Mouse (Mus musculus) right cerebral cortex, postnatal 14 days (tissue): ENCODE measurements around the gene Zrsr2.
A peak's percentile ranks its signal among the peaks of the same experiment; 100 is the strongest.

Source experiments
- DNase-seq: peaks from one replicate; pipeline ENCODE4 v3.0.0; 2022

Zrsr2 gene

GRCm38 (mm10) chrX:163958467-163958875 is at the start of gene Zrsr2:
Gene Zrsr2, minus strand, starts transcription at chrX:163958661.
- DNase-seq = peak; percentile 72

- no peak for DNase-seq
Observed at GRCm38 (mm10) chrX:164004809-164005208, 46.3 kb upstream of the Zrsr2 start.

DNA sequence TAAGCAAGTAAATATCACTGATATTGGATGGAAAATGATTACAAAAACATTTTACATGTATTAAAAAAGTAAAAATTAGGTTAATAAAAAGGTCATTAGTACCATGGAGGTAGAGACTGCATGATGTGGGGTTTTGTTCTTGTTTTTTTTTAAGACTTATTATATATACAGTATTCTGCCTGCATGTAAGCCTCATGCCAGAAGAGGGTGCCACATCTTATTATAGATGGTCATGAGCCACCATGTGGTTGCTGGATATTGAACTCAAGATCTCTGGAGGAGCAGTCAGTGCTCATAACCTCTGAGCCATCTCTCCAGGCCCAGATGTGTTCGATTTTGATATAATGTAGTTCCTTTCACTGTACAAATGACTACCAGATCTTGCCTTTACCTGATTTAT is 41.4 kb upstream of the Zrsr2 start:
- DNase-seq = no peak

DNA sequence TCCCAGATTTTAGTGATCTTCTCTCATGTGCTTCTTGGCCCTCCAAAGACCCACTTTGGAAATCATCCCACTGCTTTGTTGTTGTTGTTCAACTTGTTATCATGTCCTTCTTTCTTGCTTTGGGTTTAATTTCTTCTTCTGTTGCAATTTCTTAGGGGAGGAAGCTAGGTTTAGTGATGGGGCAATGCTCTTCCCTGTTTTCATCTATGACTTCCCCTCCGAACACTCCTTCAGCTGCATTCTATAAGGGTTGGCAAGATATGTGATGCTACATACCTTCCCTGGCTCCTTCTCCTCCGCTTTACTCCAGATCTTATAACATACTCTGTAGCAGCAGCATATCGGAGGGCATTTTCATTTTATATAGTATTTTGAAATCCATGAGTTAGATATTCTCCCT is 38.3 kb upstream of the Zrsr2 start:
- DNase-seq = no peak

DNA sequence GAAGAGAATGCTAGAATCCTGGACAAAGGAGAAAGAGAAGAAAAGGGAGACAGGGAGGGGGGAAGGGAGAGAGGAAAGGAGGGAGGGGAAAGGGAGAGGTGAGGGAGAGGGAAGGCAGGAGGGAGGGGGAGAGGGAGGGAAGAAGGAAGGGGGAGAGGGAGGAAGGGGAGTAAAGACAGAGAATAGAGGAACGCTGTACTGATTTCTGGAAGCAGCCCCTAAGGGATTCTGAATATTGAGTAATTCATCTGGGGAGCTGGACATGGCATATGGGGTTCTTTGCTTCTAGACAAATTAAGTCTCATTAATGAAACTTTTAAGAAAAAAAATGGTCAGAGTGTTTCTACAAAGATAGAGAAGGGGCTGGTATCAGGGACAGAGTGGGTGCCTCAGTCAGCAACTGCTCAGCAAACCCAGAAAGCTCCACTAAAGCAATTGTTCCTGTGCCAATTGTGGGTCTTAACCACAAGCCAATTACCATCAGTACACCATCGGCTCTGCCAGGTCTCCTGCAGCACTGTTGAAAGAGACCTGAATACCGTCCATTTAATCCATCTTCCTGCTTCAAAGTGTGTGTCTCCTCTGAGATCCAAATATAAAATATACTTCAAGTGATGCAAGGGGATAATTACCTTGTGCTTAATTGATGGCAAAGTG is 29.4 kb upstream of the Zrsr2 start:
- DNase-seq = no peak

DNA sequence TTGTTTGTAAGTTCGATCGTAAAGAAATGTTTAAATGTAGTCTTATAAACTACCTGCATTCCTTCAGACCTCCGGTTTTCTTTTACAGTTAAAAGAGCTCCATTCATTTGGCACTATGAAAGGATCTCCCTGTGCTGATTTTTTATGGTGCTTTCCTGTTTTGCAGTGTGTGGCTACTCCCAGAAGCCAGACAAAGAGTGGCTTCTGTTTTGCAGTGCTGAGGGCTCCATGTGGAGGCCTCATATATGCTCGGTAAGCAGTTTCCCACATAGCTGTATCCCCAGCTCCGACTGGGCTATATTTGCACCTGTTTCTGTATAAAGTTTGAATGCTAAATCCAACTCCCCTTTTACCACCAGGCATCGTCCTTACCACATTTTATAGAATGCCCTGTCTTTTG is 23.7 kb upstream of the Zrsr2 start:
- DNase-seq = no peak

GRCm38 (mm10) chrX:163981500-163981899 is 23.0 kb upstream of the Zrsr2 start:
- no peak for DNase-seq

- no peak for DNase-seq
Observed at GRCm38 (mm10) chrX:163981092-163981491, 22.6 kb upstream of the Zrsr2 start.

GRCm38 (mm10) chrX:163957803-163958466 is 526 bp downstream of the Zrsr2 start:
- DNase-seq = peak; percentile 46

GRCm38 (mm10) chrX:163957381-163957780 is 1.1 kb downstream of the Zrsr2 start:
- no peak for DNase-seq

DNA sequence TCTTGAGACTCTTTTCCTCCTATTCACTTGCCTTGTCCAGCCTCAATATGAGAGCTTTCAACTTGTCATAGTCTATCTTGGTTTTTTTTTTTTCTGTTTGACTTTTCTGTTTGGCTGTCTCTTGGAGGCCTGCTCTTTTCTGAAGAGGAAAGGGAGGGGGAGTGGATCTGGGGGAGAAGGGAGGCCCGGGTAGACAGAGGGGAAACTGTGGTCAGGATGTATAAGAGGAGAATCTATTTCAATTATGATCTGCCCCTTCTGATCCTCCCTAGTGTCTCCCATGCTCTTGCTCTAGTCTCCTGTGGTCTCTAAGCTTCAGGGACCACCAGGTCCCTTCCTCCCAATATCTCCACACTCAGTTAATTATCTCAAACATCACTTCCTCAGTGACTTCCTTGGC is 6.8 kb downstream of the Zrsr2 start:
- DNase-seq = no peak

DNA sequence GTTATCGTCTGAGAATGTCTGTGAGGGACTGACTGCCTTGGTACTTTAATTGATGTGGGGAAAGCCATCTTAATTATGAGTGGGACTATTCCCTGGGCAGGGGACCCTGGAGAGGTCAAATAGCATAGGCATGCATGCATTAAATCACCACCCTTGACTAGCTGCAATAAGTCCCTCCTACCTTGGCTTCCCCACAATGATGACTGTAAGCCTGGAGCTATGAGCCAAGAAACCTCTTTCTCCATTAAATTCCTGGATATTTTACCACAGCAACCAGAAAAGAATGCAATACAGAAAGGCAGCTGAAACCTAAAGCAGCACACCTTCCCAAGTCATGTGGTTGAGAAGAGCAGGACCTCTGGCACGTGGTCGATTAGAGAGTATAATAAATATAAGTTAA is 14.1 kb downstream of the Zrsr2 start:
- DNase-seq = no peak

GRCm38 (mm10) chrX:163938587-163938986 is 19.9 kb downstream of the Zrsr2 start:
- DNase-seq = peak; percentile 14

GRCm38 (mm10) chrX:163934731-163935130 is 23.7 kb downstream of the Zrsr2 start:
- DNase-seq = no peak

DNA sequence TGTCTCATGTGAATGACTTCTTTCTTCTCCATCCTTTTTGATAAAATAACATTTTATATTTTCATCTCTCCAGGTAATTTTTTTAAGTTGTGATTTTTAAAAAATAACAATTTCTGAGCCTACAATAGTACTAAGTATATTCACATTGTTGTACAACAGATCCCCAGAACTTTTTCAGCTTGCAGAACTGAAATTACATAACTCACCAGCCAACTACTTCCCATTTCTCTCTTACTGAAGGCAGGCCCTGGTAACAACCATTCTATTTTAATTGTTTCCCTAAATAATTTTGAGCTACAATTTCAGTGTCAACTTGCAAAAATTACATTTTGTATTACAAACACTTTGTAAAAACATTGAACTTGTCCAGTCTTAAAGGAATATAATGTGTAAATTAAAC is 28.9 kb downstream of the Zrsr2 start:
- DNase-seq = no peak

- DNase-seq = no peak
Observed at GRCm38 (mm10) chrX:163912791-163913190, 45.7 kb downstream of the Zrsr2 start.

DNA sequence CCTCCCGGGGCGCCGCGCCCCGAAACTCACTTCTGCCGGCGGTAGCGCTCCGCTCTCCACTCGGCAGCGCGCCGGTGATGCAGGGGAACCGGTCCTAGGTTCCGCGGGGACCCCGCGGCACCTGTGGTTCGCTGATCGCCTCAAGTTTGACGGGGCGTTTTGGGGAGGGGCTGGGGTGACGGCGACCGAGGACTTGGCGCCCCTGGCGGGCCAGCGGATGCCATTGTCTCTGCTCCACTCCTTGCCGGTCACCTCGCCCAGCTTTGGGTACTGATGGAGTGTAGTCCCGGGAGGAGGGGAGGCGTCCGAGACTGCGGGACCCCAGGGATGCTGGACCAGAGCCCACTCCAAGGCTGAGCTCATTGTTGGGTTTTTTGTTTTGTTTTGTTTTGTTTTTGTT is 49.1 kb downstream of the Zrsr2 start:
- peak; percentile 15 for DNase-seq

DNA sequence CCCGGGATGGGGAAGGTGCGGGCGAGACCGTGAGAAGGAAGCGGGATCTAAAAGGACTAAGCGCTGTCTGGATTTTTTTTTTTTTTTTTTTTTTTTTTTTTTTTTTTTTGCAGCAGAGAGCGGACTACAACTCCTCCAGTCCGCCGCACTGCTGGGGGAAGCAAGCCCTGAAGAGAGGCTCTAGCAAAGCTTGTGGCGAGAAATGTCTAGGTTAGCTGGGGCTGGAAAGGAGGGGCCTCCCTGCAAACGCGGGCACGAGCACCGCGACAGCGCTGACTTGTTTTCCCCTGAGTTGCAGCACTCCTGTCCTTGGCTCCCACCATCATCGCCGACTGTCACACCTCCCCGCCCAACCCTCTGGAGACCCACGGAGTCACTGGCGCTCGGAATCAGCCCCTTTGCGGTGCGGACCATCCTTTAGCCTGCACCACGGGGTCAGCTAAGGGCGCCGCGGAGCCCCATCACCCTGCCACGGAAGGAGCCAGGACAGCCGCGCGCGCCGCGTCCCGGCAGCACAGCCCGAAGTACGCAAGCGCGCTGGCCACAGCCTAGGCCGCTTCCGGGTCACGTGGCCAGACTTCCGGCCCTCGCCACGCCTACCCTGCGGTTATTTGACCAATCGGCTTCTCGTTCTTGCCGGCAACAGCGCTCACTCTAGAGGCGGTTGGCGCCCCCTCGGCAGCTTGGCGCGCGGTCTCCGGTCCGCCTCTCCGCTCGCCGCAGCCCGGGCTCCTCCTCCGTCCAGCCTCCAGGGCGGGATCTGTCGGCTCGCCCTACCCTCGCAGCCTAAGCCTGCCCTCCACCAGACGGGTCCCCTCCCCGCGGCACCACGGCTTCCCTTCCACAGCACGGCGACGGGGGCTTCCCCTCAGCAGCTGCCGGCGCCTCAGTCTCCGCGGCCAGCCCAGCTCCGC is 49.9 kb downstream of the Zrsr2 start, which contains the start of gene Ap1s2:
TSS of gene Ap1s2 (plus strand) at position 681 of the 914 bp plus-strand sequence.
- peak; percentile 90 for DNase-seq

DNA sequence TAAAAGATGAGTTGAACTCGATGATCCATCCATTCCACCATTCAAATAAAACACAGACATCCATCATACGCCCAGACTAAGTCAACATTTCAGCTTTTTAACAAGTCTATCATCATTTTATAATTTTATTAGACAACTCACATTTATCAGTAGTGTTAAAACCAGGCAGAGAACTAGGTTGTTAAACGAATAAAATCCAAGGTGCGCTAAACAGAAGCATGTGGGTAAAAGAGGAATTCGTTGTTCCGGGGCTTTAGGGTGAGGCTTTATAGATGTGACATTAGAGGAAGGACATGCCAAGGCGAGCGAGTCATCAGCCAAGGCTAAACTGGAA is 50.5 kb downstream of the Zrsr2 start:
- no peak for DNase-seq

DNA sequence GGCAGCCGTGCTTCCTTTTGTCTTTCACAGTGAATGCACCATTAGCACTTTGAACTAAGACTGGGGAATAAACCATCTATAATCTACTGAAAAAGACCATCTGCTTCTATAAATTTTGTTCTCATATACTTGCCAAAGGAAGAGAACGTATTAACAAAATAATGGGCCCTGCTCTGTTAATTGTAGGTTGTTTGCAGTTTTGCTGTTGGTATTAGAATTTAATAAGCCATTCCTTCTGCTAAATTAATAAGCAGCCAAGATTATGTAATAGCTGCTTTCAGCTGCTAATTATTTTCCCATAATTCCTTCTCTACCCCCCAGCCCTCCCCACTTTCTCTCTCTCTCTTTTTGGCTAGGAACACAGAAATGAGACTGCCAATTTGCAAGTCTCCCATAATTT is 51.6 kb downstream of the Zrsr2 start:
- DNase-seq = no peak

- no peak for DNase-seq
Observed at GRCm38 (mm10) chrX:163899431-163900020, 58.9 kb downstream of the Zrsr2 start.

DNA sequence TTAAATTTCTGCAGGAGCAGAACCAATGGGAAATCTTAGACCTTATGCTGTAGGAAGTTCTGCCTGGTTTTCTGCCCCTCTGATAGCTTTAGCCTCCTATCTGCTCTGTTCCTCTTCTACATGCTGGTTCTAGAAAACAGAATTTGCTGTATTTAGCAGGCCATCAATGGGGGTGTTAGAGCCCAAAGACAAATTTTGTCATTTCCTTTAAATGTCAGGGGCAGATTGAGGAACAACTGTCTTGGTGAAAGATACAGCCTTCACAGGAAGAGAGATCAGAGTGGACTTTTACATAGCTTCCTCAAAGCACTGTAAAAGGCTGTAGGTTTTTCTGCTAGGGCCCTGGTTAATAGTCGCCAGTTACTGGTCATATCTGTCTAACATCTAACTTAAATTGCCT is 61.1 kb downstream of the Zrsr2 start:
- no peak for DNase-seq

DNA sequence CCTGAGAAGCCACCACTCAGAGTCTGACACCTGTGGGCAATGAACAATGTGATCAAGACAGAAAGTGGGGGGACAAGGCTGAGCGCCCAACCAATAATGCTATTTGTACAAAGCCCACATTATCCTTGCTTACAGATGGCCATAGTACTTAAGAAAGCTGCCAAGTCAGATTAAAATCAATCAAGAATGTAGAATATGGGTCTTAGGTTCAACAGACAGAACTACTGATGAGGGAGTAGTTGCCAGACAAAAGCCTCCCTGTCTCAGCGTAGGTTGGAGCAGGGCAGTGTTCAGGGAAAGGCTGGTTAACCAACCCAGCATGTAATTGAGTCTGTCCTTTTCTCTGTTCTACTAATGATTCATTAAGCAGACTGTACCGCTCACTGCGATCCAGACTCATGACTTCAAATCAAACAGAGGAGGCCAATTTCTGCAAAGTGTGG is 72.9 kb downstream of the Zrsr2 start:
- DNase-seq = no peak
